Mouse (Mus musculus): ENCODE measurements around the gene Fto. TPM values are rescaled to one million over a fixed set of nuclear protein-coding genes. Genes with fewer than 3 reads are reported as not detected.

Fto gene
- total RNA-seq, 2 experiments from 2014 or later, result 123 to 127 TPM

DNA sequence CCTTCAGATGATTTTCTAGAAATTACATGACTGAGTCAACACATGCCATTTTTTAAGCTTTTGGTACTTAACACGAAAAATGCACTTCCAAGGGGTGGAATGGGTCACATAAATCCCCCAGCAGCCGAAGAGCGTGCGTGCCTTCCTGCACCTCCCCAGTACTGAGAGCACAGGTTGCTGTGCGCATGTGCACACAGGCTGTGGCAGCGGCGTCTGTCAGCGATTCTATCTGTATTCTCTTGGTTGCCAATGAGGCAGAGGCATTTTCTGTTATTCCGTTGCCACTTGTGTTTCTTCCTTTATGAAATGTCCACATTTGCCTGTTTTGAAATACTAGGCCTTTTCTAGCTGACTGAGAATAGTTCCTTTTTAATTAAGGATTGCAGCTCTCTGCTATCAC lies 324.4 kb downstream of the Fto start:
- DNase-seq (ENCODE audit: low spot score in 2 of 2), result peak; percentile 46 to 68

DNA sequence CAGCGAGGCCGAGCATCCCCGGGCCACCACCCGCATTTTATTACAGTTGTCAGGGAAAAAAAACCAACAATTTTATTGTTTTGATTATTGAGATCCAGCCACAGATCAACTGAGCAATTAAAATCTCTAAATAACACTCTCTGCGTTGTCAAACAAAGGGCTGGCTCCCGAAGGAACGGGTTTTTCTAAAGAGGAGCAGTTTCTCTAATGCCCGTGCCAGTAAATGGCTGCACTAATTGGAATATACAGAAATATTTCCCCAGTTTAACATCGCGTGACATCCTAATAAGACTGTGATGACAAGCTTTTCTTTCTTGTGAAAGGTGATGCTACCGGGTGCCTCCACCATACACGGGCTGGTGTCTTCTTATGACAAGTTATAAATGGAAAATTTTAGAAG lies 324.9 kb downstream of the Fto start:
- no peak for DNase-seq (ENCODE audit: low spot score in 2 of 2)

DNA sequence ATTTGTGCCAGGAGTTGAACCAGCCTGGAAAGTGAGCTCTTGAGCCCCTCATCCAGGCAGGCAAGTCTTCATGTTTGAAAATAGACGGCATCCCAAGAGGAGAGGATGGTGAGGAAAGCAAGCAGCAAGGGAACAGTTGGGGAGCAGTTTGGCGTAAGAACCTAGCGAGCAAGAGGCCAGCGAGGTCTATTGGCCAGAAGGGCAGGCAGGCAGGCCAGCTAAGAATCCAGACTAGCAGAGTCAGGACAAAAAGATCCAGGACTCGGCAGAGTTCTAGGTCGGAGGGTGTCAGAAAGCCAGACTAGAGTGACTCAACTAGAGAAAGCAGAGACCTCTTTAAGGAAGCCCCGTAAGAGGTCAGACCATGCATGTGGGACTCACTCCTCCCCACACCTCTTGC lies 327.1 kb downstream of the Fto start:
- DNase-seq (ENCODE audit: low spot score in 2 of 2), result no peak

DNA sequence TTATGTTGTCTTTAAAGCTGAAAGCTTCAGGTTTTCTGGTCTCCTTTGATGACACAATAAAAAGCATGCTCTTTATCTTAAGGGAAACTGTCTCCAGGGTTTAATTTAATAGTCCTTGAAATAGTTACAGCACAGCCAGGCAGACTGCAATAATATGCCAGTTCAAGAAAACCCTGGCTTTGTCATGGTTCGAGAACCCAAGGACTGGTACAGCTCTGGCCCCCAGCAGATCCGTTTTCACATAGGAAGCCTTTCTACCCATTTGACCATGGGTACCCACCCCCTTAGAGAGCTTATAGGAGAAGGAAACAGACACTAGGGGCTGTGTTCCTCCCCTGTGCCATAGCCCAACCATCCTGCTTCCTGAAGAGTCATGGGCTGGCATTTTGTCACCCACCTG lies 332.2 kb downstream of the Fto start:
- no peak for DNase-seq (ENCODE audit: low spot score in 2 of 2)

DNA sequence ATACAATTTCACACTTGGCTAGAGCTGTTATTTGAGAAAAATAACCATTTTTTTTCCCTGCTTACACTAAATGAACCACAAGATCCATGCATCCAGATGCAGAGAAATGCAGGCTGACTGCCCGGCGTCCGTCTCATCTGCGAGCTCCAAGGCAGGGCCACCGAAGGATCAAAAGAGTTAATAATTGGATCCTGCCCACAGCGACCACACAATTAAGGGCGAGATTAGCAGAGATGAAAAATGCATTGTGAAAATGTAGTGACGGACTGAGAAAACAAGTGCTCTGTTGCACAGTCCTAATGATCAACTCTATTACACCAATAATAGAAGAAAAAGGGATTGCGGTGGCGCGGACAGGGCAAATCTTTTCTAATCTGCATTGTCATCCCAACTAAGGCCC lies 334.6 kb downstream of the Fto start:
- DNase-seq (ENCODE audit: low spot score in 2 of 2), result no peak

DNA sequence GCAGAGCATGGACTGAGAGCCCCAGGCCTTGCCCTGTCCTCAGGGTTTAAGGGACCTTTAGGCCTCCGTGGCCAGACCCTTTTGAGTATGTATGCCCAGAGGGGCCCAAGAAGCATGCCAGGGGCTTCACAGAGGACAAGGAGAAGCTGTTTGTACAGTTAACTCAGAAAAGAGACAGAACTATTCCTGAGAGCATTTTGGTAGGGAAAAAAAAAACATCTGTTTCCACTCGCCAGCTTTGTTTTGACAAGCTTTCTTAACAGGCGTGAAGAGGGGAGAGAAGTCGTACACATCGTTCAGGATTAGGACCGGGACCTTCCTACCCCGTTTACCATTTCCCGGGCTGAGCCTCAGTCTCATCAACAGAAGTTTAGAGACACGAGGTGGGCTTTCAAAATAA lies 335.5 kb downstream of the Fto start:
- DNase-seq (ENCODE audit: low spot score in 2 of 2), result no peak

DNA sequence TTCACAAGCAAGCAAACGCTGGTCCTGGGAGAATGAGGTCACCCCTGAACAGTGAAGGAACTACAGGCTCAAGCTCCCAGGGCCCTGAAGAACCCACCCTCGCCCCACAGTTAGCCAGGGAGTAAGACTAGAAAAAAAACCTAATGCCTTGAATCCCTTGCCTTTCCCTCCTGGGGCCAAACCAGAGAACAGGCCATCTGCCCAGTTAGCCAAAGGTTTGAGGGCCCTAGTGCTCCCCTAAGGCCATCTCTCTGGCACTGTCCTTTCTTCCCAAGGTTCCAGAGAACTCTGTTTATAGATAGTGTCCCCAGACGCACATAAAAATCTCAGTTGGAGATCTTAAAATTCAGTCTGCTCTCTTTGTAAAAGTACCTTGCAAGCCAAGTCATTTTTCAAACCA lies 340.2 kb downstream of the Fto start:
- no peak for DNase-seq (ENCODE audit: low spot score in 2 of 2)

DNA sequence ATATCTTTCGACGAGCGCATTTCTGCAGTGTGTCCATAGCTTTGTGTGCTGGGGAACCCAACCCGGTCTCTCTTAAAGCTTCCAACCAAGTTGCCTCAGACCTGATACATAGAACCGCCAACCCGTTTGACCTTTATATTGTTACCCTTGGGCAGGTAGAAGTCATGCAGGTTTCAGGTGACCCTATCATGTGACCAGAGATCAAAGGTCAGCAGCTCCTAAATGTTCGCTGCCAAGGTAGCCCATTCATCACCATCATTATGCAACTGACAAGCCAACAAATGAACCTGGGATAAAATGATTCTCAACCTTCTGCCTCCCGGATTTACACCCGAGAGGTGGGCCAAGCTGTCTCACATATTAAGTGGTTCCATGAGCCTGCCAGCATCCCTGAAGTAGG lies 344.1 kb downstream of the Fto start:
- no peak for DNase-seq (ENCODE audit: low spot score in 2 of 2)

DNA sequence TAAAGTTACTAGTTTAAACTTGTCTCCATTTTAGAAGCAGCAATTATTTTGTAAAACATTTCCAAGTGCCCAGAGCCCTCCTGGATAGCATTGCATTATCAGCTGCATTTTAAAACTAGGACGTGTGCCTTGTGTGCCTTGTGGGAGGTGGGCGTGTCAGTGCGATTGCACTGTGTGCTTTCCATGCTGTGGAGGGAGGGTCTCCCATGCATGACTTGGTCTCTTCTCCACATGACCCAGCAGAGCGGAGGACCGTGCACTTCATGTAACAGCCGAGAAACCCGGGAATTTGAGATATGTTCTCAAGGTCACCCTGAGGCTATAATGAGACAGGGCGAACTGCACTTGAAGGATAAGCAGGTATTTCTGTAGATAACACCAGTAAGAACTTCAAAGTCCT lies 347.6 kb downstream of the Fto start:
- no peak for DNase-seq (ENCODE audit: low spot score in 2 of 2)

DNA sequence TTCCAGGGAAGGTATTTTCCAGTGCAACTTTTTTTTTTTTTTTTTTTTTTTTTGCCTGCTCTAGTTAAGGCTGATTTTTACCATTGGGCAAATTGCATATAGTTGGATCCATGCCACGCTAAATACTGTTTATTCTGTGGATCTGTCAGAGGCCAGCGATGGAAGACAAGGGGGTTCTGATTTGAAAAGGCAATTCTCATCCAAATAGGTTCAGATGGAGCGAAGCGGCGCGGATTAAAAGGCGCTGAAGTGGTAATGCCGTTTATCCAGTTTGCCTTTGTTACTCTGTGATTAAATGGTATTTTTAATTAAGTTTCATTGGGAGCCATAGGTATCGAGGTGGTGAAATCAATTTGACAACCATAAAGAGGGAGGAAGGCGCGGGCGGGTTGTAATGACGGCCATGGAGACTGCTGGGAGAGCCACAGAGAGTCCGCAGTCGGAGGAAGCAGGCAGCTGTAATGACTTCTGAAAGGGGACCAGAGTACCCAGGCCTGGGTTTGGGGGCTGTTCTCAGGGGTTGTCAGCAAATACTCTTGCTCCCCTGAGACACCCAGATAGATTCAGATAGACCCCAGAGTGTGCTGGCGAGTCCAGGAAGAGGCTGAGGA lies 356.2 kb downstream of the Fto start:
- DNase-seq (ENCODE audit: low spot score in 2 of 2), result no peak

DNA sequence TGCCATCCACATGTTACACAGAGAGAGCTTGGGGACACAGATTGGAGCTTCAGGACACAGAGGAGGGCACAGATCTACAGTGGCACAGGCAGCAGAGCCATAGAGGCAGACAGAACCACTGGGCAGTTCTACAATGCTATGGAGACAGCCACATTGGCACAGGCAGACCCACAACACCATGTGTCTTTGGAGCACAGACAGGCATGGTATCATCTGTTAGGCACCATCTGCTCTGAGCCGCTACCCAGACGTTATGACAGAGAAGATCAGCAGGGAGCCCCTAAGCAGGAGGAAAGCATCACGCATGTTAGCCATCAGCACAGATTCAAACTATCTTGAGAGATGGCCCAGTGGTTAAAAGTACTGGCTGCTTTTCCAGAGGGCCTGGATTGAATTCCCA lies 363.6 kb downstream of the Fto start:
- peak; percentile 65 to 88 for DNase-seq (ENCODE audit: low spot score in 2 of 2)

DNA sequence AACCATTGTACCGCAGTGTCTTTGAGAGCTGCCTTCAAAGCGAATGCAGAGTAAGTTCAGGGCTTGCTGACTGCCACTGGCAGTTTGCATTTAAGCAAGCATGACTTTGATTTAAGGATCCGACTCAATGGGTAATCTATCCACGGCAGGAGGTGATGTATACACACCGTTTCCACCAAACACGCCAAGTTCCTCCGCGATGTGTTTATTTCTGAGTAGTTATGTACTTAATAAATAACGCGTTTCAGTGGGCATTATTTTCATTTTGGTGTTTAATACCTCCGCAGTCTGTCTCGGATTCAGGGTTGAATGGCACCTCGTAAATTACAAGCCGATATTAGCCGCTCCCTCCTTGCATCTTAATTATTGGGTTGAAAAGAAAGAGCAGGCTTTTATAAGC lies 366.1 kb downstream of the Fto start:
- DNase-seq (ENCODE audit: low spot score in 2 of 2), result no peak

DNA sequence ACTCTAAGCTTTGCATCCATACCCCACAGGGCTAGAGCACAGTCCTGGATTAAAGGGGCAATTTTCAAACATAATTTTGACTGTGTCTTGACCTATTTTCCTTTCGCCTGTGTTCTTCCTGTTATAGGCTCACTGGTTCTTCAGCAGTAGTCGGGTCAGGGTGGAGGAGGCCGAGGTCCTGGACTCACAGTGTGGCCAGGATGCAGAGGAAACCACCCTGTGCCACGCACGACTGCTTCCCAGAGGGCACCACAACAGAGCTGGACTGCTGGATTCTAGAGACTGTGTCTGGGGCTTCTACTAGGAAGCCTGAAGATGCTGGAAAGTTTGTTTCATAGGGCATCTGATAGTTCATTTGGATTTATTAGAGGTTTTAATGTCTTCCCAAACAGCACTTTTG lies 366.8 kb downstream of the Fto start:
- no peak for DNase-seq (ENCODE audit: low spot score in 2 of 2)

DNA sequence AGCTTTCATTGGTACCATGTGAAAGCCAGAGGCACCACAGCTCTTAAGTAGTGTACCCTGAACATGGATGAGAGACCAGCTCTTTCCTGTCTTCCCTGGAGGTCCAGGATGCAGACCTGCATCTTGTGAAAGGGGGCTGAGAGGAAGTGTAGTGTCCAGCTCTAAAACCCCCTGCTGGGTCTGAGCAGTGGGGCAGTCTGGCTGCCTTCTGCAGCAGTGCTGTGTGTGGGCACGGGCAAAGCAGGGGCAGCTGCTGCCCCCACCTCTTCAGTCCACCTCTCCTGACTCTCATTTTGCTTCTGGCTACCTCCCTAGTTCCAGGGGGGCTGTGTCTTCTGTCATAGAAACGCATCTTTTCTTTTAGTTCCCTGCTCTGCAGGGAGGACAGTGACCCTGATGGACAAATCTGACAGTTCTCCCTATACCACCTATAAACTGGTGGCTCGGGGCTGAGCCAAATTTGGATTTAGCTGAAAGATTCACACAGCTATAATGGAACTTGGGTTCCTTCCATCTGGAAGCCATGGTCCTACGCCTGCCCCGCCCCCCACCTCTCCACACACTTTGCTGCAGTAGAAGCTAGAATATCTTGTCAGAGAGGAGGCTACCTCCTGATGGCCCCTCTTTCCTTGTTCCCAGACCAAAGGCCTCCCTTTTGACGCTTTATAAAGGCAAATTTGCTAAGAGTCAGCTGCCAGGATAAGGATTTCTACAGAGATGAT lies 371.4 kb downstream of the Fto start:
- no peak for DNase-seq (ENCODE audit: low spot score in 2 of 2)

DNA sequence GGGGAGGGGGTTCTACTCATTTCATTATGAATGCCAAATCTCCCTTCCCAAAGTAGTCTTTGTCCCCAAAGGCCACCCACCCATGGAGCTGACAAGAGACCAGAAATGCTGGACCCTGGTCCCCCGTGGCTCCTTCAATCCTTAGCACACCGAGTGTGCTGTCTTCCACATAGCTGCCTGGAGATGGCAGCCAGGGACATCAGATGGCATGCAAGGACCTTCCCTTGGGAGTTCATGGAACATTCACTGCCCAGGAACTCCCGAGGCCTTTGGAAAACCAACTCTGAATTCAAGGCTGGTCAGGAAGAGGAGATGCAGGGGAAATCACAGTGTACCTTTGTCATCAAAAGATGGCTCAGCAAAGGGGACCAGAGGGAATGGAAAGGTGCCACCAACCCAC lies 372.1 kb downstream of the Fto start:
- no peak for DNase-seq (ENCODE audit: low spot score in 2 of 2)

DNA sequence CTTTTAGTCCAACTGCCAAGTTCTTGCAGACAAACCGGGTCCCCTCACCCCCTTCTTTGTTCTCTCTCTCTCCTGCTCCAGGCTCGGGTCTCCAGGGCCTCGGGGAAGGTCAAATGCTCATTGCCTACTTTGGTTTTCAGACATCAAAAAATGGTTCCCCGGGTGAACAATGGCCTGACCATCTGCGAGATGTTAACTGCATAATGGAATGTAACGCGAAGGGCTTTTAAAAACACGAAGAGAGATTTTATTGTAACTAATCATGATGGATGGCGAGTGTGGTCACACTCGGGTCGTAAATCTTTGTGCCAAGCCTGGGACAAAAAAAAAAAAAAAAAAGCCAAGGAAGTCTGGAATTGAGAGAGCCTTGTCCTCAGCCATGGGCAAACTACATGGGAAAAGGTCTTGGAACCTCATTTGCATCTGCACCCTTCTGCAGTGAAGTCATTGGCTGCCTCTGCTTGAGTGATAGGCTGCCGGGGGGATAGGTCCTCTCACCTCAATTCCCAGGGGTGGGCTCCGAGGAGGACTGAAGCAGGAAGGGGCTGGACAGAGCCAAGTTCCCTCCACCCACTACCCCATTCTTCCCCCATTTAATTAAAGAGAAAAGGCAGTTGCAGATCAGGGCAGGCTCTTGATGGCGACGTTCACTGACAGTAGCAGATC lies 378.9 kb downstream of the Fto start:
- DNase-seq (ENCODE audit: low spot score in 2 of 2), result no peak

DNA sequence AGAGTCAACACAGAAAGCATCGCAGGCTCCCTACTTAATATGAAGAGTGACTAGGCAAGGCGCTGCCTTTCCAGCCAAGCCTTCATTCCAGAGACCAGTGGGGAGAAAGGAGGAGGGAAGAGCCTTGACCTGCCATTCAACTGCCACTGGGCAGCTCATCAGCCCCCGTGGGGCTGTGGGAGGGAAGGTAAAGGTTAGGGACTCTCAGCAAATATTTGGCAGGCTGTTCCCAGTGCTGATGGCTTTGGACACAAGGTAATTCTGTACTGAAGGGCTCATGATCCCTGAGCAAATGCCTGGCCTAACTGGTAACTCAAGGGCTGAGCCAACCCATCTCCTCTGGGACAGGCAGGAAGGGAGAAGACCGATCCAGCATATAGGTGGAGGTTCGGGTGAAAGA lies 393.2 kb downstream of the Fto start:
- no peak for DNase-seq (ENCODE audit: low spot score in 2 of 2)

DNA sequence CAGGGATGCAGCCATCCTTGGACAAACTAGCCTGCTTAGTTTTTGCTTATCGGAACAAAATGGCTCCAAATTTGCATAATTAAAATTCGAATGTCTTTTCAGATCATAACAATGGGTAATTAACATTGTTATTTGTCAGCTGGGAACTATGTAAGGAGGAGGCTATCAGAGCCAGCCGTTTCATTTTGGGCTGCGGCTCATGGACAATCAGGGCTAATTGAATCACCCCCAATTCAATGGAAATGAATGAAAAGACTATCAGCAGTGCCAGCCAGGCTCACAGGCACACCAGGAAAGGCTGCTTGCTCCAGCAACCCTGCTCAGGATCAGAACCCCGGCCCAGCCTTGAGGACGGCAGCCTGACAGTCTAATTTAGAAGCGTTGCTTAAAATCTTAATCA lies 395.3 kb downstream of the Fto start:
- DNase-seq (ENCODE audit: low spot score in 2 of 2), result no peak

DNA sequence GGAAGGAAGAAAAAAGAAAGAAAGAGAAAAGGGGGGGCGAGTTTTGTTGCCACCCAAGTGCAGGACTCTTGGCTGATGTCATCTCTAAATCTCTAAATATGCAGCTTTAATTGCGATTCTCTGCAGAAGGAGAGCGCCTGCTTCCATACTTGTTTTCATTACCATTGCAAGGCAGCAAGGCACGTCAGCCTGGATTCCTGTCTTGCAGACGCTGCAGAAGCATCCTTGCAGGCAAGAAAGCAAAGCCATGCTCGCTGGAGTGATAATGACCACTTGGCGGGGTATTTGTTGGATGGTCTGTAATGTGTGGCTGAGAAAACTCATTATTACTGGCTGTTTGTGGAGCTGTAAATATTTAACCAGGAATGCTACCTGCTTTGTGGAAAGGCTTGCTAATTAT lies 396.4 kb downstream of the Fto start:
- no peak for DNase-seq (ENCODE audit: low spot score in 2 of 2)

DNA sequence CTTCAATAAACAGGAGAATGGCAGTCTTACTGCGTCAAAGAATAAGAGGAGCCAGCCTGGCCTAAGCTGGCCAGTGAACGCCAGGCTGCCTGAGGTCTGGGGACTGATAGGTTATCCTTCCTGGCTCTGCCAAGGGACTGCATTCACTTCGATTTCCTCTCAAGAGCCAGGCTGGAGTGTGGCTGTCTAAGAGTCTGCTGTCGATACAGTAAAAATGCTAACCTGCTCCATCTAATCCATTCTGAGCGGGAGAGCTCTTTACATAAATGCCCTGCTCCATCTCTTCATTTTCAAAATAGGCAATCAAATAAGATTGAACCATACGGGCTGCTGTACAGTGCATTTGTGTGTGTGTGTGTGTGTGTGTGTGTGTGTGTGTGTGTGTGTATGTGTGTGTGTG lies 397.9 kb downstream of the Fto start:
- no peak for DNase-seq (ENCODE audit: low spot score in 2 of 2)

DNA sequence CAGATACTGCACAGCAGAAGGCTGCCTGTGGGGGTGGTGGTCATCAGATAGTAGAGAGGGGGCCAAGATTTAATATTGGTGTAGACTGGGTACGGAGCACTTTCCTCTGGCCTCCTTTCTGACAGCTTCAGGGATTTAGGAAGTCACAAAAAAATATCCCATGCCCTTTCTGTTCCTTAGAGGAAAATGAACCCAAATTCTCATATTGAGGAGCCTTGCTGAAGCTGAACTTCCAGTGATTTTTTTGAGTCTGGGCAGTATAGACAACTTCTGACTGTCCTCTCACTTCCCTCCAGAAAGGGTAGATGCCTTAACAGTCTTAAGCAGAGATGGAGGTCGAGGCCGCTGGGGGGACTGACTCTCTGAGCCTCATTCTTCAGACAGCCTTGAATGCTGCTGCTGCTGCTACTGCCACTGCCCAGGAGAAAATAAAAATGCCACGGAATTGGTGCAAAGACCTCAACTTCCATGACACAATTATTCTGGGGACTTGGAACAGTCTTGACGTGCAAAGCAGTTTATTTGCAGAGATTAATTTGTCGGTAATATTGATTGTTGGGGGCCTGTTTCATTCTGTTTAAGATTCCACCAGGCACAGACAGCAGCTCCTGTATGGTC lies 398.8 kb downstream of the Fto start:
- DNase-seq (ENCODE audit: low spot score in 2 of 2), result no peak

All from layer of hippocampus, postnatal 14 days (tissue).